Comparison of ENCODE assay signal across 1 mouse cellular context in genomic region chr3:137951819-137952218, GRCm38 (mm10).
TF ChIP-seq lines count a peak whose summit lies in the region.

No protein-coding gene starts in this region.

TF ChIP-seq in MEL, 35 proteins besides CTCF, POLR2A, EP300 and RAD21 (continued from another document):
- peak; percentile 76; the same call in 1 of the 2 replicates for TF ChIP-seq BHLHE40 (IDR thresholded peaks at IDR 0.05; ENCODE audit: borderline replicate concordance, low read depth, low read length)
- peak; percentile 70; the same call in 1 of the 2 replicates for TF ChIP-seq TCF12 (IDR thresholded peaks at IDR 0.05; ENCODE audit: low read depth, low read length)
- TF ChIP-seq GATA1 (IDR thresholded peaks at IDR 0.05; ENCODE audit: low read depth, low read length), result no peak; the same call in 1 of the 2 replicates
- TF ChIP-seq MYB (IDR thresholded peaks at IDR 0.05; ENCODE audit: low read depth, low read length), result no peak
- TF ChIP-seq ETS1 (IDR thresholded peaks at IDR 0.05; ENCODE audit: low read depth, low read length), result no peak
- TF ChIP-seq E2F4 (IDR thresholded peaks at IDR 0.05; ENCODE audit: borderline replicate concordance, low read depth, low read length), result no peak
- TF ChIP-seq MXI1 (IDR thresholded peaks at IDR 0.05; ENCODE audit: low read depth, low read length), result no peak
- no peak for TF ChIP-seq UBTF (IDR thresholded peaks at IDR 0.05; ENCODE audit: borderline replicate concordance, insufficient read depth, low read depth, low read length)
- TF ChIP-seq ZNF384 (IDR thresholded peaks at IDR 0.05; ENCODE audit: low read depth, low read length), result no peak
- no peak for TF ChIP-seq ZMIZ1 (IDR thresholded peaks at IDR 0.05; ENCODE audit: low read depth, low read length)
